Mouse (Mus musculus) embryonic facial prominence, embryonic 15.5 days (tissue): ENCODE results near the gene BC004004. TPM values are rescaled to one million over a fixed set of nuclear protein-coding genes. Genes with fewer than 3 reads are reported as not detected.
"Not testable (repeated sequence)": the region's sequence is repeated elsewhere in the genome, so short reads cannot be mapped to it uniquely, and the experiment has no call there.

Source experiments
- ATAC-seq: fragments of 200-750 bp; cut with Nextera tagmentation; 2 replicates; pipeline ENCODE4 v1.8.0; 2017; ENCODE audit warnings: low read depth, moderate TSS enrichment; ENCODE audit not compliant: insufficient number of reproducible peaks, low FRiP score, low TSS enrichment
- H3K27ac ChIP-seq: fragments of 300-500 bp; sonication (generic); replicated peaks from 2 replicates; pipeline ENCODE4 v1.5.1; 2015; ENCODE audit warnings: mild to moderate bottlenecking, inconsistent platforms
- H3K27me3 ChIP-seq: fragments of 300-500 bp; sonication (generic); 2 replicates; pipeline ENCODE4 v1.6.1; 2015; ENCODE audit warnings: inconsistent platforms
- H3K36me3 ChIP-seq: fragments of 300-500 bp; sonication (generic); 2 replicates; pipeline ENCODE4 v1.6.1; 2015; ENCODE audit warnings: mild to moderate bottlenecking, inconsistent platforms
- H3K4me1 ChIP-seq: fragments of 300-500 bp; sonication (generic); 2 replicates; pipeline ENCODE4 v1.6.1; 2015; ENCODE audit warnings: inconsistent platforms
- H3K4me2 ChIP-seq: fragments of 300-500 bp; sonication (generic); replicated peaks from 2 replicates; pipeline ENCODE4 v1.6.1; 2015; ENCODE audit warnings: mild to moderate bottlenecking, inconsistent platforms
- H3K4me3 ChIP-seq: fragments of 300-500 bp; sonication (generic); replicated peaks from 2 replicates; pipeline ENCODE4 v1.5.1; 2015; ENCODE audit warnings: mild to moderate bottlenecking, inconsistent platforms
- H3K9ac ChIP-seq: fragments of 300-500 bp; sonication (generic); 2 replicates; pipeline ENCODE4 v1.6.1; 2015; ENCODE audit warnings: inconsistent platforms
- H3K9me3 ChIP-seq: fragments of 300-500 bp; sonication (generic); replicated peaks from 2 replicates; pipeline ENCODE4 v1.6.1; 2016; ENCODE audit warnings: inconsistent platforms
- WGBS: fragments of 180-500 bp; shearing (Covaris S2); methylation state at CpG from one replicate; pipeline ENCODE4 v1.1.7; 2015; 5-methylcytosine and 5-hydroxymethylcytosine counted together
- polyA plus RNA-seq: library from polyadenylated mRNA; unstranded; fragments of >200 nt; fragmentation: Nextera tagmentation; extraction: Ambion mirVana; gene quantifications from 2 replicates; pipeline ENCODE4 v1.2.1, GENCODE M21; 2015

Gene BC004004
- polyA plus RNA-seq, 1 experiment from 2014 or later: 85.8 TPM

- no peak for ATAC-seq
- Histone ChIP-seq H3K4me1 (peaks cover 44% of the 10 kb centered on the region), H3K9ac (no peak overlapping the region), H3K27ac (no peak overlapping the region), H3K4me2 (no peak overlapping the region), H3K9me3 (no peaks in the 10 kb centered on the region), H3K27me3 (no peaks in the 10 kb centered on the region), H3K4me3 (no peak overlapping the region), H3K36me3 (peaks cover 49% of the 10 kb centered on the region)
- 93% methylated on average over 15 of the region's 15 CpGs for WGBS
Measured at GRCm38 (mm10) chr17:29260501-29260900, 8.1 kb upstream of the BC004004 start.

- peak overlapping the region; percentile 63; the same call in 1 of the 2 replicates for H3K4me2 ChIP-seq
- 88% methylated on average over 22 of the region's 22 CpGs for WGBS
- H3K4me1 ChIP-seq: peaks cover 38% of the 10 kb centered on the region
- no peak overlapping the region for H3K27ac ChIP-seq
- peaks cover 39% of the 10 kb centered on the region for H3K36me3 ChIP-seq
- H3K27me3 ChIP-seq: no peaks in the 10 kb centered on the region
- ATAC-seq: no peak
- no peaks in the 10 kb centered on the region for H3K9me3 ChIP-seq
- no peak overlapping the region for H3K9ac ChIP-seq
- no peak overlapping the region for H3K4me3 ChIP-seq
Measured at GRCm38 (mm10) chr17:29261603-29262258, 6.9 kb upstream of the BC004004 start.

GRCm38 (mm10) chr17:29262259-29262649, 6.3 kb upstream of the BC004004 start:
- H3K4me3 ChIP-seq: peak overlapping the region; percentile 86
- H3K27me3 ChIP-seq: no peaks in the 10 kb centered on the region
- no peak for ATAC-seq
- H3K9ac ChIP-seq: no peak overlapping the region
- WGBS: 50% methylated on average over 2 of the region's 2 CpGs
- H3K4me2 ChIP-seq: peak overlapping the region; percentile 63
- peaks cover 38% of the 10 kb centered on the region for H3K4me1 ChIP-seq
- H3K36me3 ChIP-seq: peaks cover 34% of the 10 kb centered on the region
- H3K27ac ChIP-seq: no peak overlapping the region
- H3K9me3 ChIP-seq: no peaks in the 10 kb centered on the region

- ATAC-seq: no peak
- Histone ChIP-seq H3K4me2 (peak overlapping the region; percentile 63), H3K4me1 (peaks cover 45% of the 10 kb centered on the region), H3K4me3 (peak overlapping the region; percentile 86), H3K9me3 (no peaks in the 10 kb centered on the region), H3K27ac (peak overlapping the region; percentile 100), H3K9ac (peak overlapping the region; percentile 83), H3K27me3 (no peaks in the 10 kb centered on the region), H3K36me3 (peaks cover 22% of the 10 kb centered on the region)
- WGBS: under 1% methylated on average over 14 of the region's 14 CpGs
Measured at GRCm38 (mm10) chr17:29263417-29263816, 5.2 kb upstream of the BC004004 start.

- no peaks in the 10 kb centered on the region for H3K9me3 ChIP-seq
- no peaks in the 10 kb centered on the region for H3K27me3 ChIP-seq
- peak within 1 kb of the TSS; percentile 63 for H3K4me2 ChIP-seq
- peak within 1 kb of the TSS; percentile 86 for H3K4me3 ChIP-seq
- peaks cover 18% of the 10 kb centered on the region; the same call in 1 of the 2 replicates for H3K36me3 ChIP-seq
- peak within 1 kb of the TSS; percentile 100 for H3K27ac ChIP-seq
- peak within 1 kb of the TSS; percentile 83 for H3K9ac ChIP-seq
- WGBS: 6% methylated on average over 38 of the region's 38 CpGs
- ATAC-seq: peak; percentile 64
- H3K4me1 ChIP-seq: peaks cover 42% of the 10 kb centered on the region
Measured at GRCm38 (mm10) chr17:29263840-29264633, 4.6 kb upstream of the BC004004 start, which contains the start of gene Ppil1. TSS of gene Ppil1 (minus strand) at chr17:29264186.

GRCm38 (mm10) chr17:29264760-29265159, 3.8 kb upstream of the BC004004 start:
- peak overlapping the region; percentile 63; the same call in 1 of the 2 replicates for H3K4me2 ChIP-seq
- no peaks in the 10 kb centered on the region for H3K9me3 ChIP-seq
- peaks cover 44% of the 10 kb centered on the region for H3K4me1 ChIP-seq
- 80% methylated on average over 5 of the region's 5 CpGs for WGBS
- ATAC-seq: no peak
- H3K4me3 ChIP-seq: peak overlapping the region; percentile 86; the same call in 1 of the 2 replicates
- H3K27ac ChIP-seq: peak overlapping the region; percentile 100
- H3K36me3 ChIP-seq: peaks cover 13% of the 10 kb centered on the region; the same call in 1 of the 2 replicates
- no peak overlapping the region for H3K9ac ChIP-seq
- no peaks in the 10 kb centered on the region for H3K27me3 ChIP-seq

- ATAC-seq, H3K9me3 ChIP-seq, H3K27me3 ChIP-seq, H3K36me3 ChIP-seq, H3K4me3 ChIP-seq, H3K9ac ChIP-seq, H3K4me2 ChIP-seq: not testable (repeated sequence)
- WGBS: 91% methylated on average over 2 of the region's 2 CpGs
- Histone ChIP-seq H3K4me1 (peaks cover 39% of the 10 kb centered on the region), H3K27ac (0 out of 2 replicates have a peak overlapping the region, but pooled peaks have one; percentile 98)
Measured at GRCm38 (mm10) chr17:29267040-29267439, 1.5 kb upstream of the BC004004 start.

GRCm38 (mm10) chr17:29267931-29268681, 482 bp upstream of the BC004004 start:
- 53% methylated on average over 6 of the region's 6 CpGs for WGBS
- Histone ChIP-seq H3K4me1 (peaks cover 28% of the 10 kb centered on the region), H3K27me3 (no peaks in the 10 kb centered on the region), H3K27ac (peak overlapping the region; percentile 98), H3K4me2 (peak overlapping the region; percentile 61), H3K9me3 (no peaks in the 10 kb centered on the region), H3K4me3 (peak overlapping the region; percentile 85), H3K9ac (peak overlapping the region; percentile 86), H3K36me3 (no peaks in the 10 kb centered on the region)
- 0 out of 2 replicates have a peak, but pooled peaks have one; percentile 30 for ATAC-seq

- ATAC-seq: no peak
- peak overlapping the region; percentile 61 for H3K4me2 ChIP-seq
- H3K36me3 ChIP-seq: no peaks in the 10 kb centered on the region
- WGBS: 16% methylated on average over 10 of the region's 10 CpGs
- H3K9ac ChIP-seq: peak overlapping the region; percentile 86
- H3K9me3 ChIP-seq: no peaks in the 10 kb centered on the region
- H3K4me3 ChIP-seq: peak overlapping the region; percentile 85
- H3K4me1 ChIP-seq: peaks cover 22% of the 10 kb centered on the region
- no peaks in the 10 kb centered on the region for H3K27me3 ChIP-seq
- peak overlapping the region; percentile 98 for H3K27ac ChIP-seq
Measured at GRCm38 (mm10) chr17:29269349-29269706, 740 bp downstream of the BC004004 start.

GRCm38 (mm10) chr17:29270148-29270698, 1.6 kb downstream of the BC004004 start:
- H3K27ac ChIP-seq: 0 out of 2 replicates have a peak overlapping the region, but pooled peaks have one; percentile 13
- H3K9ac ChIP-seq: no peak overlapping the region
- no peaks in the 10 kb centered on the region for H3K27me3 ChIP-seq
- no peaks in the 10 kb centered on the region for H3K36me3 ChIP-seq
- H3K4me1 ChIP-seq: peaks cover 18% of the 10 kb centered on the region
- no peak overlapping the region for H3K4me3 ChIP-seq
- ATAC-seq: no peak
- 87% methylated on average over 9 of the region's 9 CpGs for WGBS
- peak overlapping the region; percentile 61; the same call in 1 of the 2 replicates for H3K4me2 ChIP-seq
- H3K9me3 ChIP-seq: no peaks in the 10 kb centered on the region
